Mouse (Mus musculus) G1E (cell line): Measurements from ENCODE around the gene Atp11a.

Experiments used
- CTCF ChIP-seq: IDR thresholded peaks from 2 replicates; pipeline ENCODE4 v1.5.1; 2012; ENCODE audit warnings: low read depth, low read length, inconsistent platforms, mixed read lengths
- GATA1 ChIP-seq: IDR thresholded peaks from 2 replicates; pipeline ENCODE4 v1.6.1; 2012; ENCODE audit warnings: borderline replicate concordance, low read length, inconsistent platforms, mixed read lengths

- TF ChIP-seq CTCF = no peak
- TF ChIP-seq GATA1 = no peak
These were observed 8.2 kb downstream of the Atp11a start for GRCm38 (mm10) chr8:12764971-12765370.
